Mouse (Mus musculus) lung, adult 2 months (tissue): ENCODE measurements around the gene Srsf3. TPM values are rescaled to one million over a fixed set of nuclear protein-coding genes. Genes with fewer than 3 reads are reported as not detected.
"Not testable (repeated sequence)": the region's sequence is repeated elsewhere in the genome, so short reads cannot be mapped to it uniquely, and the experiment has no call there.

Source experiments
- DNase-seq: peaks from one replicate; pipeline ENCODE4 v3.0.0; 2022
- H3K4me1 ChIP-seq: fragments of 200-500 bp; 2 replicates; pipeline ENCODE4 v1.6.1; 2011; ENCODE audit warnings: low read length; ENCODE audit not compliant: control insufficient read depth, insufficient read depth
- H3K4me3 ChIP-seq: fragments of 200-500 bp; replicated peaks from 2 replicates; pipeline ENCODE3; 2011; ENCODE audit warnings: low read depth, mild to moderate bottlenecking, control low read depth, low read length; ENCODE audit errors: extremely low read depth
- CTCF ChIP-seq: fragments of 200-500 bp; IDR thresholded peaks from 2 replicates; pipeline ENCODE4 v1.5.1; 2011; ENCODE audit warnings: mild to moderate bottlenecking, low read length, control low read depth; ENCODE audit not compliant: insufficient read depth
- POLR2A ChIP-seq: fragments of 200-500 bp; IDR thresholded peaks from 2 replicates; pipeline ENCODE4 v1.6.1; 2011; ENCODE audit warnings: low read depth, mild to moderate bottlenecking, control low read depth, low read length, borderline replicate concordance; ENCODE audit errors: extremely low read depth
- WGBS: fragments of 180-500 bp; shearing (Covaris S2); methylation state at CpG from one replicate; pipeline ENCODE4 v1.1.7; 2018; 5-methylcytosine and 5-hydroxymethylcytosine counted together
- polyA plus RNA-seq: library from polyadenylated mRNA; depleted of rRNA; stranded (reverse); fragments of >200 nt; gene quantifications from 2 replicates; pipeline ENCODE4 v1.2.3, GENCODE M21; 2012

Gene Srsf3
- polyA plus RNA-seq, 1 experiment = 168 TPM

DNA sequence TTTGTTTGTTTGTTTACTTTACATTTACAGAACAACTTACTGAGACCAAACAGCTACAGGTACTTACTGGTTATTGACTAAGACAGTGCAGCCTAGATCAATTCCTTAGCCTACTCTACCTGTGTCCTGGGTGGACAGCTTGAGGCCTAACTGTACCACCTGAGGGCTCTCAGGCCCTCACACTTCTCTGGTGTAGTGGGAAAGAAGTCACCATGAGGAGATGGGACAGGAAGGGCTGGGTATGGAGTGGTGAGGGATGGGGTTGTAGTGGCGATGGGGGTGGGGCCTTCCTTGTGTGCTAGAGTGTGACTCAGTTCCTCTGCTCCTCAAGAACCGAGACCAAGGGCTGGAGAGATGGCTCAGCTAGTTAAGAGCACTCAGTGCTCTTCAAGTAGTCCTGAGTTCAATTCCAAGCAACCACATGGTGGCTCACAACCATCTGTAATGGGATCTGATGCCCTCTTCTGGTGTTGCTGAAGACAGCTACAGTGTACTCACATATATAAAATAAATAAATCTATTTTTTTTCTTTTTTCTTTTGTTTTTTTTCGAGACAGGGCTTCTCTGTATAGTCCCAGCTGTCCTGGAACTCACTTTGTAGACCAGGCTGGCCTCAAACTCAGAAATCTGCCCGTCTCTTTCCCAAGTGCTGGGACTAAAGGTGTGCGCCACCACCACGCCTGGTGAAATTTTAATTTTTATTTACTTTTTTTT, 1.9 kb upstream of the Srsf3 start:
- DNase-seq = no peak
- peaks cover 3% of the 10 kb centered on the region for H3K4me1 ChIP-seq
- TF ChIP-seq CTCF (no peak), POLR2A (no peak)
- H3K4me3 ChIP-seq = no peak overlapping the region
- 84% methylated on average over 6 of the region's 6 CpGs for WGBS

DNA sequence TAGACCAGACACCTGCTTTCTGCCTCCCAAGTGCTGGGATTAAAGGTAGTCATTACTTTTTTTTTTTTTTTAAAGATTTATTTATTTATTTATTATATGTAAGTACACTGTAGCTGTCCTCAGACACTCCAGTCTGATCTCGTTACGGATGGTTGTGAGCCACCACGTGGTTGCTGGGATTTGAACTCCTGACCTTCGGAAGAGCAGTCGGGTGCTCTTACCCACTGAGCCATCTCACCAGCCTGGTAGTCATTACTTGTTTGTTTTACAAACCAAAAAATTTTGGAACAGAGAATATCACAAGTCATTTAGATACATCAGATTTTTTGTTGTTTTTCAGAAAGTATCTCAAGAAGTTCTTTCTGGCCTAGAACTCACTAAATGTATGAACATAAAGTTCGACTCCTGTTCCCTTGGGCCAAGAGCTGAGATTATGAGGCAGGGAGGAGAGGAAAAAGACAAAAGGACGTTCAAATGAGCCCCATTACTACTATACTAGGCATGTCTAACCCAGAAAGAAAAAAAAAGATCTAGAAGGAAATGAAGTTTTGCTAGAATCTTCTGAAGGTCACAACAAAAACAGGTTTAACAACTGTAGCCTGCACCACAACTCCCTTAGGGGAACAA, 1.2 kb upstream of the Srsf3 start:
- peak overlapping the region; percentile 81 for H3K4me3 ChIP-seq
- not testable (repeated sequence) for DNase-seq, H3K4me1 ChIP-seq
- 56% methylated on average over 7 of the region's 7 CpGs for WGBS

DNA sequence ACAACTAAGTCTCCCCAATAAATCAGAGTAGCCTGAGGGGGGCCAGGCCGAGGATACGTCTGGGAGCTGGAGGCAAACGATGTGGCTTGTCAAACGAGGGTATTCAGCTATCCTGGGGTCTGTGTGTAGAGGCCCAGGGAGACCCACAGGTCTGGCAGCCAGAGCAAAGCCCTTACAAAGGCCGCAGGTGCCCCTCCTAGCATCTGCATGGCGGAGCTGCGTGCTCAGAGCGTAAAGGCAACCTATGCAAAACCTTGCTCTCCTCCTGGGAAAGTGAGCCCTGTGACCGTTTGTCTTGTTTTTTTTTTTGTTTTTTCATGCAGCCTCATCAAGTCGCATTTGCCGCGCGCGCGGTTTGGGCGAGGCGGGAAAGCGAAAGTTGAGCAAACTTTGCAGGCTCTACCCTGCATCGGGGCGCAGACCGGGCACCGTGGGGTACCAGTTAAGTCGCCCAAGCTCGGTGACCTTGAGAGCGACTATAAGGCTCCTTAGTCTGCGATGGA, 606 bp upstream of the Srsf3 start:
- DNase-seq = no peak
- WGBS = under 1% methylated on average over 26 of the region's 26 CpGs

DNA sequence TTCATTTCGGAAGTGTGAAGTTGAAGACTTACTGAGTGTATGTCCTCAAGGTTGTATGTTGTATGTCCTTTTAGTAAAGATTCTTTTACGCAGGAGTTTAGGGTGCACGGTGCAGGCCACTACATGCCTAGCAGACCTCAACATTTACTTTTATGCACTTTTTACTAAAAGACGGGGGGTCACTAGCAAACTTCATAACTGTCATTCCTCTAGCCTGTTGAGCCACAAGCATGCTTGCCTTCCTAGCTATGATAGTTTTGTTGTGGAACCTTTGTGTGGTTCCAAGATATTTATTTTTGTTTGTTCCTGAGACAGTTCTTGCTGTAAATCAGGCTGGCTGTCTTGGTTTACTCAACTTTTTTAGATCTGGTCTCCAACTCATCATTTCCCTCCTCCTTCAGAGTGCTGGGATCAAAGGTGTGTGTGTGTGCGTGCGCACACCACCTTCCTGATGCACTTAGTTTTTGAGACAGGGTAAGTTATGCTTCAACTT, 1.2 kb downstream of the Srsf3 start:
- under 1% methylated on average over 6 of the region's 6 CpGs for WGBS
- TF ChIP-seq POLR2A = no peak
- TF ChIP-seq CTCF = no peak
- no peak for DNase-seq
- Histone ChIP-seq H3K4me1 (peaks cover 9% of the 10 kb centered on the region), H3K4me3 (peak overlapping the region; percentile 67)

More for the DNA sequence above, 606 bp upstream of the Srsf3 start:
- peaks cover 7% of the 10 kb centered on the region for H3K4me1 ChIP-seq
- TF ChIP-seq POLR2A = no peak
- no peak for TF ChIP-seq CTCF
- peak overlapping the region; percentile 81 for H3K4me3 ChIP-seq

DNA sequence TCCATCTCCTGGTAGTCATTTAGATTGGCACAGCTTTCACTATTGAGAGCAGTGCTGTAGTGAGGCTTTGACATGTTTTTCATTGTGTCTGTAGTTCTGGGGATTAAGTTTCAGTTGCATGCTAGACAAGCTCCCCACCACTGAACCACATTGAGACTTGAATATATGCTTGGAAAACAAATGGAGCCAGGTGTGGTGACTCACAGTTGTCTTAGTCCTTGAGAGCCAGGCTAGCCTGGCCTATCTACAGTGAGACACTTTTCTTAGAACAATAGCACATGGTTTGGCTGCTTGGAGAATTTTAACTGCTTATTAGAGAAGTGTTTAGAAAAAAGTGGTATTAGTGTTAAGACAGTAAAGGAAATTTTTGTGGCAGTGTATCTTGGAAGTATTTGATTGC, 1.8 kb downstream of the Srsf3 start:
- no peak for DNase-seq
- no peak for TF ChIP-seq CTCF
- no peak for TF ChIP-seq POLR2A
- Histone ChIP-seq H3K4me1 (peaks cover 9% of the 10 kb centered on the region), H3K4me3 (peak overlapping the region; percentile 67)

DNA sequence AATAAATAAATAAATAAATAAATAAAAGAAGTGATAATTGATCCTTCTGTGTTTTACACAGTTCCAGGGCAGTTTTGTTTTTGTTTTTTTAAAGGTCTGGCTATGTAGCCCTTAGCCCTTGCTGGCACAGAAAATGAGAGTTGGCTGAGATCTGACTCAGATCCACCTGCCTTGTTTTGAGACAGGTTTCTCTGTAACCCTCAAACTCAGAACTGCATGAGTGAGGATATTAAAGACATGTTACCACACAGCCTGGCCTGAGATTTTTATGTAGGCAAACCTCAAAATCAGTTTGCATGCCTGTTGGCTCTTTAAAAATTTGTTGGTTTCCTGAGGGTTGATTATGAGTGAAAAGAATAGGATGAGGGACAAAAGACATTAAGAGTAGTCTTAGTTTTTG, 3.1 kb downstream of the Srsf3 start:
- TF ChIP-seq POLR2A = no peak
- TF ChIP-seq CTCF = no peak
- no peak overlapping the region for H3K4me3 ChIP-seq

GRCm38 (mm10) chr17:29039351-29039750, 6.9 kb downstream of the Srsf3 start:
- Histone ChIP-seq H3K4me3 (no peak overlapping the region), H3K4me1 (peaks cover 13% of the 10 kb centered on the region)
- TF ChIP-seq CTCF (no peak), POLR2A (no peak)
- 53% methylated on average over 11 of the region's 11 CpGs for WGBS
- no peak for DNase-seq

More for the DNA sequence above, 3.1 kb downstream of the Srsf3 start:
- peaks cover 13% of the 10 kb centered on the region for H3K4me1 ChIP-seq
- no peak for DNase-seq

- DNase-seq, H3K4me3 ChIP-seq: not testable (repeated sequence)
- peaks cover 11% of the 10 kb centered on the region for H3K4me1 ChIP-seq
- 62% methylated on average over 3 of the region's 3 CpGs for WGBS
Observed at GRCm38 (mm10) chr17:29041632-29042031, 9.2 kb downstream of the Srsf3 start.

GRCm38 (mm10) chr17:29042569-29042968, 10.1 kb downstream of the Srsf3 start:
- Histone ChIP-seq H3K4me3 (no peak overlapping the region), H3K4me1 (peaks cover 9% of the 10 kb centered on the region)
- no peak for TF ChIP-seq CTCF
- TF ChIP-seq POLR2A = no peak
- no peak for DNase-seq

GRCm38 (mm10) chr17:29043583-29043982, 11.2 kb downstream of the Srsf3 start:
- WGBS = 76% methylated on average over 3 of the region's 3 CpGs
- no peak for DNase-seq
- H3K4me1 ChIP-seq = peaks cover 9% of the 10 kb centered on the region
- no peak overlapping the region for H3K4me3 ChIP-seq
- no peak for TF ChIP-seq POLR2A
- no peak for TF ChIP-seq CTCF
